Mouse (Mus musculus): Measurements from ENCODE around the gene Pcbp2. TPM values are rescaled to one million over a fixed set of nuclear protein-coding genes. Genes with fewer than 3 reads are reported as not detected.

The Pcbp2 gene
- polyA plus RNA-seq, 1 experiment from 2014 or later = 90.7 TPM

DNA sequence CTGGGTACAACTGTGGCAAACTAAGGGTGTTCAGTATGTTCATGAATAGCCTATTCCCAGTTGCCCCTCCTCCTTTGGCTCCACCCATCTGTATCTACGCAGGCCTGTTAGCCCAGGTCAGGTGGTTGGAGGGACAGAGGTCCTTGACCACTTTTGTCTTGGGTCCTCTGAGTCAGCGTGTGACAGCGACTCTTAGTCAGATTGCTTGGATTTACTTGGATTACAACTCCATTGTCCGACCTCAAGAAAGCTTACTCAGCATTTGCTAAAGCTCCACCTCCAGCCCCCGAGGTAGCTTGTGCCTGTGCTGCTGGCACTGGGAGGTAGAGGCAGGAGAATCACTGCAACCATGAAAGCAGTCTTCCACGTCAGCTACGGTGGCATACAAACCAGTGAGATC is 19.4 kb upstream of the Pcbp2 start:
- DNase-seq (ENCODE audit: low spot score) = peak; percentile 74
- 25% methylated on average over 7 of the region's 7 CpGs for WGBS
- TF ChIP-seq EP300 (optimal IDR thresholded peaks at IDR 0.05) (no peak), CTCF (IDR thresholded peaks at IDR 0.05; ENCODE audit: low read depth) (no peak)
- no peak overlapping the region for H3K9ac ChIP-seq (ENCODE audit: low read length)
- no peaks in the 10 kb centered on the region for H3K27me3 ChIP-seq (ENCODE audit: control insufficient read depth, insufficient read depth, low read length)
- ATAC-seq (ENCODE audit: low FRiP score, low TSS enrichment) = peak; percentile 83
- no peak overlapping the region for H3K4me2 ChIP-seq (replicated peaks; ENCODE audit: low read depth)
- H3K9me3 ChIP-seq (ENCODE audit: control insufficient read depth, low read length) = no peaks in the 10 kb centered on the region
- no peaks in the 10 kb centered on the region for H3K4me1 ChIP-seq (replicated peaks; ENCODE audit: control insufficient read depth, insufficient read depth)
- H3K27ac ChIP-seq (replicated peaks) = 0 out of 2 replicates have a peak overlapping the region, but pooled peaks have one; percentile 30
- no peak overlapping the region for H3K4me3 ChIP-seq (ENCODE audit: low read depth, low read length)
- no peaks in the 10 kb centered on the region for H3K36me3 ChIP-seq (ENCODE audit: control insufficient read depth, insufficient read depth, low read length)

- Histone ChIP-seq H3K36me3 (ENCODE audit: control insufficient read depth, insufficient read depth, low read length) (no peaks in the 10 kb centered on the region), H3K9ac (ENCODE audit: low read length) (no peak overlapping the region), H3K4me3 (ENCODE audit: low read depth, low read length) (no peak overlapping the region), H3K4me1 (replicated peaks; ENCODE audit: control insufficient read depth, insufficient read depth) (no peaks in the 10 kb centered on the region), H3K27ac (replicated peaks) (no peak overlapping the region), H3K9me3 (ENCODE audit: control insufficient read depth, low read length) (no peaks in the 10 kb centered on the region), H3K27me3 (ENCODE audit: control insufficient read depth, insufficient read depth, low read length) (no peaks in the 10 kb centered on the region), H3K4me2 (replicated peaks; ENCODE audit: low read depth) (no peak overlapping the region)
- DNase-seq (ENCODE audit: low spot score) (no peak), ATAC-seq (ENCODE audit: low FRiP score, low TSS enrichment) (peak; percentile 43; the same call in 1 of the 2 replicates)
- WGBS = 65% methylated on average over 26 of the region's 26 CpGs
- no peak for TF ChIP-seq EP300 (optimal IDR thresholded peaks at IDR 0.05)
- no peak for TF ChIP-seq CTCF (IDR thresholded peaks at IDR 0.05; ENCODE audit: low read depth)
Measured at GRCm38 (mm10) chr15:102451666-102452430, 18.5 kb upstream of the Pcbp2 start.

- Histone ChIP-seq H3K27ac (replicated peaks) (no peak overlapping the region), H3K36me3 (ENCODE audit: control insufficient read depth, insufficient read depth, low read length) (no peaks in the 10 kb centered on the region), H3K9me3 (ENCODE audit: control insufficient read depth, low read length) (no peaks in the 10 kb centered on the region), H3K9ac (ENCODE audit: low read length) (no peak overlapping the region), H3K27me3 (ENCODE audit: control insufficient read depth, insufficient read depth, low read length) (no peaks in the 10 kb centered on the region), H3K4me1 (replicated peaks; ENCODE audit: control insufficient read depth, insufficient read depth) (no peaks in the 10 kb centered on the region), H3K4me2 (replicated peaks; ENCODE audit: low read depth) (no peak overlapping the region), H3K4me3 (ENCODE audit: low read depth, low read length) (no peak overlapping the region)
- WGBS = 31% methylated on average over 6 of the region's 6 CpGs
- ATAC-seq (ENCODE audit: low FRiP score, low TSS enrichment) (no peak), DNase-seq (ENCODE audit: low spot score) (peak; percentile 45)
- TF ChIP-seq EP300 (optimal IDR thresholded peaks at IDR 0.05) (no peak), CTCF (IDR thresholded peaks at IDR 0.05; ENCODE audit: low read depth) (peak; percentile 62)
Measured at GRCm38 (mm10) chr15:102455993-102456392, 14.3 kb upstream of the Pcbp2 start.

- TF ChIP-seq CTCF (IDR thresholded peaks at IDR 0.05; ENCODE audit: low read depth) (no peak), EP300 (optimal IDR thresholded peaks at IDR 0.05) (no peak)
- ATAC-seq (ENCODE audit: low FRiP score, low TSS enrichment) = no peak
Measured at GRCm38 (mm10) chr15:102458050-102458736, 12.1 kb upstream of the Pcbp2 start.

GRCm38 (mm10) chr15:102458904-102459317 is 11.4 kb upstream of the Pcbp2 start, which contains the start of gene Prr13:
Gene Prr13, plus strand, starts transcription at chr15:102459028.
- H3K4me1 ChIP-seq (replicated peaks; ENCODE audit: control insufficient read depth, insufficient read depth) = no peaks in the 10 kb centered on the region
- H3K27ac ChIP-seq (replicated peaks) = peak within 1 kb of the TSS; percentile 83
- DNase-seq (ENCODE audit: low spot score) = peak; percentile 96
- H3K9ac ChIP-seq (ENCODE audit: low read length) = peak within 1 kb of the TSS; percentile 56
- peak within 1 kb of the TSS; percentile 43 for H3K4me3 ChIP-seq (ENCODE audit: low read depth, low read length)
- H3K27me3 ChIP-seq (ENCODE audit: control insufficient read depth, insufficient read depth, low read length) = no peaks in the 10 kb centered on the region
- no peaks in the 10 kb centered on the region for H3K9me3 ChIP-seq (ENCODE audit: control insufficient read depth, low read length)
- WGBS = under 1% methylated on average over 19 of the region's 19 CpGs
- H3K36me3 ChIP-seq (ENCODE audit: control insufficient read depth, insufficient read depth, low read length) = no peaks in the 10 kb centered on the region
- peak; percentile 87 for ATAC-seq (ENCODE audit: low FRiP score, low TSS enrichment)
- H3K4me2 ChIP-seq (replicated peaks; ENCODE audit: low read depth) = peak within 1 kb of the TSS; percentile 62
- TF ChIP-seq CTCF (IDR thresholded peaks at IDR 0.05; ENCODE audit: low read depth) (peak; percentile 87), EP300 (optimal IDR thresholded peaks at IDR 0.05) (no peak)

More at GRCm38 (mm10) chr15:102458050-102458736, 12.1 kb upstream of the Pcbp2 start:
- Histone ChIP-seq H3K4me1 (replicated peaks; ENCODE audit: control insufficient read depth, insufficient read depth) (no peaks in the 10 kb centered on the region), H3K4me2 (replicated peaks; ENCODE audit: low read depth) (peak overlapping the region; percentile 62), H3K9ac (ENCODE audit: low read length) (no peak overlapping the region), H3K9me3 (ENCODE audit: control insufficient read depth, low read length) (no peaks in the 10 kb centered on the region), H3K27ac (replicated peaks) (peak overlapping the region; percentile 45), H3K36me3 (ENCODE audit: control insufficient read depth, insufficient read depth, low read length) (no peaks in the 10 kb centered on the region), H3K4me3 (ENCODE audit: low read depth, low read length) (peak overlapping the region; percentile 43; the same call in 1 of the 2 replicates), H3K27me3 (ENCODE audit: control insufficient read depth, insufficient read depth, low read length) (no peaks in the 10 kb centered on the region)
- no peak for DNase-seq (ENCODE audit: low spot score)
- WGBS = 62% methylated on average over 5 of the region's 5 CpGs
